In genomic region chr5:135139881-135140280, GRCm38 (mm10) we compare ENCODE assay signal across 16 mouse cellular contexts. TPM values are rescaled to one million over a fixed set of nuclear protein-coding genes. Genes with fewer than 3 reads are reported as not detected.
"Had no signal": no experiment of that assay in that cellular context is flagged by ENCODE, and none has a peak within 500 bp of the region (broad histone marks: within the 10 kb centered on the region; RNA-seq: fewer than 3 reads in every experiment).

No protein-coding gene starts in this region.

- H3K9me3 ChIP-seq: neural tube, embryonic 13.5 days; neural tube, embryonic 15.5 days; stomach, embryonic 15.5 days had no signal

- H3K4me3 ChIP-seq: neural tube, embryonic 13.5 days; neural tube, embryonic 15.5 days; stomach, embryonic 15.5 days had no signal

- H3K4me1 ChIP-seq: neural tube, embryonic 13.5 days; neural tube, embryonic 15.5 days; stomach, embryonic 15.5 days had no signal

- H3K9ac ChIP-seq: neural tube, embryonic 13.5 days; neural tube, embryonic 15.5 days; stomach, embryonic 15.5 days had no signal

- H3K27me3 ChIP-seq: stomach, embryonic 15.5 days had no signal

- H3K4me2 ChIP-seq: neural tube, embryonic 13.5 days; neural tube, embryonic 15.5 days; stomach, embryonic 15.5 days had no signal

- H3K36me3 ChIP-seq: neural tube, embryonic 13.5 days; neural tube, embryonic 15.5 days; stomach, embryonic 15.5 days had no signal

- DNase-seq: retina, postnatal 1 day; right cerebral cortex, adult 18-20 months; right cerebral cortex, postnatal 14 days; right cerebral cortex, postnatal 25 days; right cerebral cortex, postnatal 4 days; spleen, adult 18-20 months; thymus, adult 18-20 months; thymus, adult 2 months; thymus, postnatal 25 days; thymus, postnatal 36 days; thymus, postnatal 4 days had no signal

- H3K27ac ChIP-seq: neural tube, embryonic 13.5 days; neural tube, embryonic 15.5 days; stomach, embryonic 15.5 days; stomach, postnatal 0 days had no signal

RNA-seq across cellular contexts. Expression of gene Mlxipl, which starts 50.2 kb away (rescaled TPM):
- total RNA-seq: neutrophil, adult 5-6 weeks had no signal
